Mouse (Mus musculus) left cerebral cortex, adult 11 months (tissue): ENCODE data around the gene Mpnd.
"Not testable (repeated sequence)": the region's sequence is repeated elsewhere in the genome, so short reads cannot be mapped to it uniquely, and the experiment has no call there.

Experiments
- DNase-seq: peaks from one replicate; pipeline ENCODE4 v3.0.0; 2022; ENCODE audit warnings: low spot score

The Mpnd gene

GRCm38 (mm10) chr17:56038583-56039261, 33.2 kb downstream of the Mpnd start:
- no peak for DNase-seq

GRCm38 (mm10) chr17:56039345-56039744, 33.8 kb downstream of the Mpnd start:
- no peak for DNase-seq

GRCm38 (mm10) chr17:56040030-56040856, 34.7 kb downstream of the Mpnd start, which contains the start of gene Chaf1a:
Chaf1a (plus strand) TSS chr17:56040439.
- peak; percentile 97 for DNase-seq

GRCm38 (mm10) chr17:56040857-56041163, 35.3 kb downstream of the Mpnd start:
- DNase-seq, result no peak

GRCm38 (mm10) chr17:56051369-56051768, 45.9 kb downstream of the Mpnd start:
- DNase-seq, result no peak

- no peak for DNase-seq
Measured at GRCm38 (mm10) chr17:56054938-56055337, 49.4 kb downstream of the Mpnd start.

GRCm38 (mm10) chr17:56055945-56056678, 50.6 kb downstream of the Mpnd start:
- no peak for DNase-seq

- no peak for DNase-seq
Measured at GRCm38 (mm10) chr17:56057381-56058120, 52.0 kb downstream of the Mpnd start.

GRCm38 (mm10) chr17:56062081-56062480, 56.6 kb downstream of the Mpnd start:
- no peak for DNase-seq

- DNase-seq, result not testable (repeated sequence)
Measured at GRCm38 (mm10) chr17:56065715-56066114, 60.2 kb downstream of the Mpnd start.
